Mouse (Mus musculus) bone marrow macrophage, adult 2 months (primary cell): ENCODE measurements around the gene Cd200.

Source experiments
- CTCF ChIP-seq: IDR thresholded peaks from 2 replicates; pipeline ENCODE4 v1.5.1; 2012; ENCODE audit warnings: low read depth, mild to moderate bottlenecking, low read length, moderate library complexity
- POLR2A ChIP-seq: IDR thresholded peaks from 2 replicates; pipeline ENCODE4 v1.6.1; 2012; ENCODE audit warnings: mild to moderate bottlenecking, low read depth, low read length, borderline replicate concordance

- no peak for TF ChIP-seq CTCF
- no peak for TF ChIP-seq POLR2A
Measured at GRCm38 (mm10) chr16:45397440-45397839, 11.4 kb downstream of the Cd200 start.
